Mouse (Mus musculus) cerebellum, postnatal 36 days (tissue): ENCODE data around the gene Abl2.

Experiments used
- DNase-seq, 2 experiments: peaks; one replicate each; pipeline ENCODE4 v3.0.0; 2021 to 2022; ENCODE audit warnings: mixed read lengths in 2 of 2

Abl2 gene

GRCm38 (mm10) chr1:156672720-156673475, 114.3 kb downstream of the Abl2 start:
- DNase-seq = no peak

GRCm38 (mm10) chr1:156673476-156674194, 115.0 kb downstream of the Abl2 start:
- DNase-seq = peak in 1 of 2 experiments; percentile 38

DNA sequence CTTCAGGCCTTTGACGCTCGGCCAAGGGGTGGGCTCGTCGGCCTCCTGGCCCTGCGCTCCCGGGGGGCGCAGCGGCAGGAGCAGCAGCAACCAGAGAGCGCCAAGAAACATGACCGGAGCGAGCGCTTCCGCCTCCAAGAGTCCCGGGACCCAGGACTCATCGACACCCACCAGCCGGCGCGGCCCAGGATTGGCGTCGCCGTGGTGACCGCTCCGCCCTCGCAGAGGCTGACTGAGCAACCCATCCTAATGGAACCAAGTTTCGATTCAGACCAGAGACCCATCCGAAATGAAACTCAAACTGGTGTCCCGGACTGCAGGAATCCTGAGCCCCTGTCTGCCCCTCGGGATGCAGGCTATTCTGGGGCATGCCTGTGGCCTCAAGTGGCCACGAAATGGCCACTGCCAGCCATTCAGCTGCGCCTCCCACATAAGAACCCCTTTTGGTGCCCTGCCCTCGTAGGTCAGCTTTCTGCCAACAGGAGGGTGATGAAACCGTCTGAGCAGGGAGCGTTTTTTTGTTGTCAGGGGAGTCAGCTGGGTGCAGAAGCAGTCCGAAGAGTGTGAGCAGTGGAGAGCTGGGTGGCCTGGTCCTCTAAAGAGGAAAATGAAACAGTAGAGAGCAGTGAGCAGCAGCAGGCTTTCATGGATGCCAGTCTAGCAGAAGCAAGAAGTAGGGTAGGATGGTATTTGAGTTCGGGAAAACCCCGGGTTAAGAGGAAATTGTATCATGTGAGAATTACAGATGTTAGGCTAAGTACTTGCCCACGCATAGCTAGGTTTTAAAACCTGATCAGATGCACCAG, 115.8 kb downstream of the Abl2 start, which contains the start of gene Tor3a:
Tor3a (minus strand) TSS at position 162 of the 806 bp plus-strand sequence.
- peak; percentile 54 to 58 for DNase-seq

DNA sequence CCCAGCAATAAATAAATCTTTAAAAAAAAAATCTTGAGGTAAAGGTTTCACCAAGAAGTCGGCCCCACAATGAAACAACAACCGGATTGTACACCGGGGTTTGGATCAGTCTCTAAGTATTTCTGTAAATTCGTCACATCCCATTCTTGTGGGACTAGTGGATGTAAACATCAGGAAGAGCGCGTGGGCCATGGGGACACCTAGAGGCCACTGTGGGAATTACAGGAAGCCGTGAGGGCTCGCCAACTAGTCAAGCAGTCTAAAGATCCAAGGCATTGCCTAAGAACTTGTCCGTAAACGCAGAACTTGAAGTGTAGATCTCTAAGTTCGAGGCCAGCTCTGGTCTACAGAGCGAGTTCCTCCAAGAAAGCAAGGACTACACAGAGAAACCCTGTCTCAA, 117.6 kb downstream of the Abl2 start:
- peak; percentile 63 to 64 for DNase-seq

DNA sequence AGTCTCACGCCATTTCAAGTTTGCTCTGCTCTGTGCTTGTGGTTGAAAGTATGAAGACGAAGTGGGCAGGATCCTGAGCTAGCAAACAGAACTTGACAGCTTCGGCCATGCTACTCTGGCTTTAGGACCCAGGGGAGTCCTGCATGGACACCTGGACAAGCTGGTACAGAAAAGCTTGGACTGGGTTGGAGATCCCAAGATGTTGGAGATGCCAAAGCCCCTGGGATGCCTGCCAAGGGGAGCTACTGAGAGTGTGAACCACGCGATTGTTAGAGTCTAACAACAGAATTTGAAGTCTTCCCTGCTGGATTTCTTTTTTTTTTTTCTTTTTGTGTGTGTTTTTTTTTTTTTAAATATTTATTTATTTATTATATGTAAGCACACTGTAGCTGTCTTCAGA, 118.0 kb downstream of the Abl2 start:
- peak; percentile 41 to 48 for DNase-seq

- no peak for DNase-seq
Observed at GRCm38 (mm10) chr1:156677230-156677629, 118.6 kb downstream of the Abl2 start.

DNA sequence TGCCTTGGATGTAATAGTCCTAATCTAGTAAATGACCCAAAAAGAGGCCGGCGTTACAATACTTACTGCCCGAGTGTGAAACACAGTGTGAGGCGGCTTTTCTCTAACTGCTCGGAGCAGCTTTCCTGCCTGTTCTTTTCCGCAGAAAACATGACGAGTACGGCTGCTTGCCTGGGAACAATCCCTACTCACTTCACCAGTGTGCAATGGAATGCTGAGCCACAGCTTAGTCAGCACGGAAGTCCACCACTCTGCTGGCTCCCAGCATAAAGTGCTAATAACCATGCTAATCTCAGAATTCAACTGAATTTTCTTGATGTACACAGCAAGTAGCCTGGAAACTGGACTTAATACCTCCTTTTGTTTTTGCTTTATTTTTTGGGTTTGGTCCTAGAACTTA, 121.0 kb downstream of the Abl2 start:
- DNase-seq = no peak

DNA sequence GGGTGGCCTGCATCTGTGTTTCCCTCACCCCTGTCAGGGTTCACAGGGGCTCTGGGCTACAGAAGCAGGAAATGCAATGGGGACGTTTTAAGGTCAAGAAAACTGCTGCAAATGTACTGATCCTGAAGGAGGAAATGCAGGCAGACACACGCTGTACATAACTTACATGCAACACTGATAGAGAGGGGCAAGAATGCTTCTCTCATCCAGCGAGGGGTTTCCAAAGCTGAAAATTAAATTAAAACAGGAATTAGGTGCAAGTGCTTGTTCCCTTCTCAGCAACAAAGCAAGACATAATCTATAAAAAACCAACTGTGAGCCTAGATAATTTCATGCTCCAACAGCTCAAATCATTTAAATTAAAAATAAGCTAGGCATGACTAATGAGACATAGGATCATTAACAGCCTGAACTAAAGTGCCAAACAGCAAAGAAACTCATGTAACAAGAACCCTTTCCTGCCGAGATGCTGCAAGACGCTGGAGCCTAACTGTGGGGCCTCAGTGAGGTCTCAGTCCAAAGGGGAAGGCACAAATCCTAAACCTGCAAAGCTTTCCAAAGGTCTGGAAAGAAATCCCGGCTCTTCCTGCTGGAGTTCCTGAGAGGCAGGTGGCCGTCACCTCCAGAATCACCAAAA, 127.6 kb downstream of the Abl2 start:
- no peak for DNase-seq
